Mouse (Mus musculus): ENCODE data around the gene 9230110F15Rik. TPM values are rescaled to one million over a fixed set of nuclear protein-coding genes. Genes with fewer than 3 reads are reported as not detected.

Gene 9230110F15Rik
- not detected for total RNA-seq (2023)

DNA sequence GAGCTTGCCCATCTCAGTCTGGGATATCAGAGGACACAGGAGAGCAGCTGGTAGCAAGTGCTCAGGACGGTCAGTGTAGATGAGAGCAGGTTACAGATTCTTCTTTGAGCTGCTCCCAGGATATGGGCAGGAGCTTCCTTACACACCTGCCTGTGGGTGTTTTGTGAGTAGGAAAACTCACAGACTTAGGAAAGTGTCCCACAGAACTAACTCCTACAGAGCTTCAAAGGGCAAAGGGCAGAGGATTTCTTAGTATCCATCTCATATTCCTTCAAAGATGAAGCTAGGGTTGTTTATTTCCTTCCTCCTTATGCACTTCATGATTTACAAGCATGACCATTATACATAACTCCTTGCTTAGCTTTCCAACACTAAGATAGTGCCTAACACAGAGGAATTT, at the start of gene 9230110F15Rik:
Gene 9230110F15Rik (minus strand): TSS at position 101 of the 400 bp plus-strand sequence.

GRCm38 (mm10) chr9:35790001-35790400, 53.9 kb downstream of the 9230110F15Rik start, which contains the start of the genes Gm27235 and D730048I06Rik:
TSS of gene Gm27235 (minus strand) at chr9:35790101.
TSS of gene D730048I06Rik (minus strand) at chr9:35790112.

Other genes starting within 250 kb of the 9230110F15Rik start
- gene Pate4, start 232.2 kb downstream of the 9230110F15Rik start, total RNA-seq (2023) = not detected
- gene Pate3, start 195.9 kb downstream of the 9230110F15Rik start, total RNA-seq (2023) = not detected
- gene Pate1, start 156.8 kb downstream of the 9230110F15Rik start, total RNA-seq (2023) = not detected
- not detected for gene Gm17677, start 103.1 kb downstream of the 9230110F15Rik start, total RNA-seq (2023)
- gene Gm17727, start 66.0 kb downstream of the 9230110F15Rik start, total RNA-seq (2023) = not detected
- gene Gm27235, start 54.0 kb downstream of the 9230110F15Rik start, total RNA-seq (2023) = not detected
- gene D730048I06Rik, start 54.0 kb downstream of the 9230110F15Rik start, total RNA-seq (2023) = not detected
- not detected for gene 9230113P08Rik, start 64.3 kb upstream of the 9230110F15Rik start, total RNA-seq (2023)

Data from CD4-positive naive resting alpha-beta T cell, adult 76 days (primary cell).